Mouse (Mus musculus) heart, postnatal 0 days (tissue): ENCODE measurements around the gene Aurkaip1. TPM values are rescaled to one million over a fixed set of nuclear protein-coding genes. Genes with fewer than 3 reads are reported as not detected.

ENCODE experiments used
- ATAC-seq: fragments of 200-750 bp; cut with Nextera tagmentation; 2 replicates; pipeline ENCODE4 v1.8.0; 2017; ENCODE audit warnings: low read depth, moderate number of reproducible peaks, moderate library complexity; ENCODE audit not compliant: insufficient read depth
- DNase-seq: peaks from one replicate; pipeline ENCODE4 v3.0.0-alpha.2; 2016; ENCODE audit warnings: low spot score
- H3K27ac ChIP-seq: fragments of 300-500 bp; sonication (generic); 2 replicates; pipeline ENCODE4 v1.5.1; 2014; ENCODE audit warnings: low read depth, mild to moderate bottlenecking
- H3K27me3 ChIP-seq: fragments of 300-500 bp; sonication (generic); 2 replicates; pipeline ENCODE4 v1.6.1; 2014; ENCODE audit warnings: low read length, mixed read lengths; ENCODE audit not compliant: control insufficient read depth, insufficient read depth
- H3K36me3 ChIP-seq: fragments of 300-500 bp; sonication (generic); replicated peaks from 2 replicates; pipeline ENCODE4 v1.6.1; 2014; ENCODE audit warnings: low read length, mixed read lengths; ENCODE audit not compliant: control insufficient read depth, insufficient read depth
- H3K4me1 ChIP-seq: fragments of 300-500 bp; sonication (generic); 2 replicates; pipeline ENCODE4 v1.6.1; 2014; ENCODE audit warnings: antibody characterized with exemption; ENCODE audit not compliant: control insufficient read depth, insufficient read depth
- H3K4me2 ChIP-seq: fragments of 300-500 bp; sonication (generic); 2 replicates; pipeline ENCODE4 v1.6.1; 2014; ENCODE audit warnings: low read depth, mild to moderate bottlenecking, low read length, moderate library complexity
- H3K4me3 ChIP-seq: fragments of 300-500 bp; sonication (generic); 2 replicates; pipeline ENCODE4 v1.5.1; 2014; ENCODE audit warnings: low read depth, low read length
- H3K9ac ChIP-seq: fragments of 300-500 bp; sonication (generic); replicated peaks from 2 replicates; pipeline ENCODE4 v1.6.1; 2014; ENCODE audit warnings: low read depth, low read length, mixed read lengths
- H3K9me3 ChIP-seq: fragments of 300-500 bp; sonication (generic); replicated peaks from 2 replicates; pipeline ENCODE4 v1.6.1; 2016; ENCODE audit warnings: low read length; ENCODE audit not compliant: control insufficient read depth
- CTCF ChIP-seq: IDR thresholded peaks from 2 replicates; pipeline ENCODE4 v1.5.1; 2016; ENCODE audit warnings: antibody characterized with exemption, control low read depth, low read depth
- EP300 ChIP-seq: IDR thresholded peaks from 2 replicates; pipeline ENCODE4 v1.6.1; 2016; ENCODE audit warnings: antibody characterized with exemption, low read depth
- WGBS: fragments of 180-500 bp; shearing (Covaris S2); extraction: QIAGEN DNeasy Blood & Tissue Kit; methylation state at CpG from one replicate; pipeline ENCODE4 v1.1.7; 2014; 5-methylcytosine and 5-hydroxymethylcytosine counted together
- polyA plus RNA-seq: library from polyadenylated mRNA; unstranded; fragments of >200 nt; fragmentation: Nextera tagmentation; extraction: Ambion mirVana; gene quantifications from 2 replicates; pipeline ENCODE4 v1.2.1, GENCODE M21; 2015
- total RNA-seq: library from RNA; depleted of rRNA; stranded (reverse); fragments of >200 nt; gene quantifications from 2 replicates; pipeline ENCODE4 v1.2.3, GENCODE M21; 2014; ENCODE audit warnings: low replicate concordance

Aurkaip1 gene
- total and polyA plus RNA-seq, 2 experiments from 2014 or later, result 122 to 155 TPM

GRCm38 (mm10) chr4:155838187-155839153 is 7.4 kb downstream of the Aurkaip1 start:
- Histone ChIP-seq H3K4me3 (no peak overlapping the region), H3K27me3 (0 out of 2 replicates have a peak, but pooled peaks cover 6% of the 10 kb centered on the region), H3K4me1 (peaks cover 16% of the 10 kb centered on the region; the same call in 1 of the 2 replicates), H3K27ac (peak overlapping the region; percentile 84), H3K9ac (no peak overlapping the region), H3K4me2 (no peak overlapping the region), H3K36me3 (no peaks in the 10 kb centered on the region), H3K9me3 (no peaks in the 10 kb centered on the region)
- DNase-seq, result peak; percentile 43
- TF ChIP-seq EP300, result no peak
- TF ChIP-seq CTCF, result no peak
- ATAC-seq, result peak; percentile 2; the same call in 1 of the 2 replicates
- WGBS, result 36% methylated on average over 8 of the region's 8 CpGs

GRCm38 (mm10) chr4:155839483-155839910 is 8.4 kb downstream of the Aurkaip1 start, which contains the start of gene Mxra8:
Gene Mxra8, plus strand, starts transcription at chr4:155839680.
- Histone ChIP-seq H3K4me3 (peak within 1 kb of the TSS; percentile 46), H3K4me2 (peak within 1 kb of the TSS; percentile 66), H3K36me3 (no peaks in the 10 kb centered on the region), H3K4me1 (peaks cover 16% of the 10 kb centered on the region; the same call in 1 of the 2 replicates), H3K9ac (peak within 1 kb of the TSS; percentile 41), H3K27ac (peak within 1 kb of the TSS; percentile 84), H3K27me3 (0 out of 2 replicates have a peak, but pooled peaks cover 6% of the 10 kb centered on the region), H3K9me3 (no peaks in the 10 kb centered on the region)
- 8% methylated on average over 16 of the region's 16 CpGs for WGBS
- TF ChIP-seq EP300, result no peak
- TF ChIP-seq CTCF, result no peak
- DNase-seq, result peak; percentile 90
- peak; percentile 82 for ATAC-seq

GRCm38 (mm10) chr4:155840076-155841002 is 9.3 kb downstream of the Aurkaip1 start:
- Histone ChIP-seq H3K9me3 (no peaks in the 10 kb centered on the region), H3K27me3 (0 out of 2 replicates have a peak, but pooled peaks cover 6% of the 10 kb centered on the region), H3K4me3 (peak overlapping the region; percentile 46), H3K9ac (peak overlapping the region; percentile 41), H3K36me3 (no peaks in the 10 kb centered on the region), H3K27ac (peak overlapping the region; percentile 84), H3K4me1 (peaks cover 16% of the 10 kb centered on the region; the same call in 1 of the 2 replicates), H3K4me2 (peak overlapping the region; percentile 66)
- TF ChIP-seq CTCF, result no peak
- no peak for TF ChIP-seq EP300
- ATAC-seq, result 0 out of 2 replicates have a peak, but pooled peaks have one; percentile 0
- DNase-seq, result no peak
- WGBS, result 12% methylated on average over 8 of the region's 8 CpGs

DNA sequence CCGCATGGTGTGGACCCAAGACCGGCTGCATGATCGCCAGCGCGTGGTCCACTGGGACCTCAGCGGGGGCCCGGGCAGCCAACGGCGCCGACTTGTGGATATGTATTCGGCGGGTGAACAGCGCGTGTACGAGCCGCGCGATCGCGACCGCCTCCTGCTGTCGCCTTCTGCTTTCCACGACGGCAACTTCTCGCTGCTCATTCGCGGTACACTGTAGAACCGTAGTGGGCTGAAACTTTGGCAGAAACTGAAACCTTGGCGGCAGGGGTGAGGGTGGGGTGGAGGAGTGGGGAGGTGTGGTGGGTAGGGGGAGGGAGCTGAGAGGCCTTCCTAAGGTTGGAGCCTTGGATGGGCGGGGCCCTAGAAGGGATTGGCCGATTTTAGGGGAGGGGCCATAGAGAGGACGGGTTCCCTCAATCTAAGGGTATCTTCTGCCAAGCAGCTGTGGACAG is 10.0 kb downstream of the Aurkaip1 start:
- Histone ChIP-seq H3K9me3 (no peaks in the 10 kb centered on the region), H3K36me3 (no peaks in the 10 kb centered on the region), H3K9ac (peak overlapping the region; percentile 41), H3K4me1 (peaks cover 16% of the 10 kb centered on the region; the same call in 1 of the 2 replicates), H3K27ac (peak overlapping the region; percentile 84; the same call in 1 of the 2 replicates), H3K27me3 (0 out of 2 replicates have a peak, but pooled peaks cover 6% of the 10 kb centered on the region), H3K4me3 (peak overlapping the region; percentile 46), H3K4me2 (peak overlapping the region; percentile 66)
- TF ChIP-seq CTCF, result peak; percentile 18; the same call in 1 of the 2 replicates
- no peak for TF ChIP-seq EP300
- DNase-seq, result peak; percentile 48
- 1% methylated on average over 32 of the region's 32 CpGs for WGBS
- peak; percentile 28 for ATAC-seq
